Mouse (Mus musculus) G1E (cell line): Measurements from ENCODE around the gene Ssrp1. TPM values are rescaled to one million over a fixed set of nuclear protein-coding genes. Genes with fewer than 3 reads are reported as not detected.

Source experiments
- ATAC-seq: 2 replicates; pipeline ENCODE4 v1.8.0; 2016; ENCODE audit warnings: mild to moderate bottlenecking; ENCODE audit not compliant: insufficient number of reproducible peaks, poor library complexity, low FRiP score, severe bottlenecking; ENCODE audit errors: extremely low read depth
- DNase-seq: peaks from one replicate; pipeline ENCODE4 v3.0.0; 2012; ENCODE audit warnings: low spot score
- H3K27me3 ChIP-seq: 2 replicates; pipeline ENCODE4 v1.6.1; 2012; ENCODE audit warnings: mild to moderate bottlenecking, low read length, inconsistent platforms; ENCODE audit not compliant: insufficient read depth
- H3K36me3 ChIP-seq: replicated peaks from 2 replicates; pipeline ENCODE3; 2012; ENCODE audit warnings: mild to moderate bottlenecking, inconsistent platforms
- H3K4me1 ChIP-seq: 2 replicates; pipeline ENCODE4 v1.6.1; 2012; ENCODE audit warnings: low read depth, low read length, inconsistent platforms, mixed read lengths; ENCODE audit not compliant: insufficient read depth
- H3K4me3 ChIP-seq: 2 replicates; pipeline ENCODE4 v1.5.1; 2012; ENCODE audit warnings: low read depth, mild to moderate bottlenecking, inconsistent platforms, low read length, moderate library complexity, mixed read lengths
- H3K9me3 ChIP-seq: replicated peaks from 2 replicates; pipeline ENCODE4 v1.6.1; 2012; ENCODE audit warnings: inconsistent platforms
- CTCF ChIP-seq: IDR thresholded peaks from 2 replicates; pipeline ENCODE4 v1.5.1; 2012; ENCODE audit warnings: low read depth, low read length, inconsistent platforms, mixed read lengths
- GATA1 ChIP-seq: IDR thresholded peaks from 2 replicates; pipeline ENCODE4 v1.6.1; 2012; ENCODE audit warnings: borderline replicate concordance, low read length, inconsistent platforms, mixed read lengths
- GATA2 ChIP-seq: IDR thresholded peaks from 2 replicates; pipeline ENCODE4 v1.6.1; 2012; ENCODE audit warnings: low read depth, low read length, inconsistent platforms, borderline replicate concordance
- POLR2AphosphoS5 ChIP-seq: IDR thresholded peaks from 2 replicates; pipeline ENCODE4 v1.6.1; 2012; ENCODE audit warnings: low read depth, low read length, inconsistent platforms; ENCODE audit not compliant: insufficient replicate concordance
- TAL1 ChIP-seq: conservative IDR thresholded peaks from 2 replicates; pipeline ENCODE4 v1.6.1; 2012; ENCODE audit warnings: low read depth, low read length, inconsistent platforms, mixed read lengths
- polyA plus RNA-seq: library from polyadenylated mRNA; stranded (reverse); fragments of >175 nt; gene quantifications from 2 replicates; pipeline ENCODE4 v1.2.3, GENCODE M21; 2012
- total RNA-seq, 2 experiments: library from RNA; stranded (forward) in 1 of 2; stranded (reverse) in 1 of 2; fragments of 200-1000 nt in 1 of 2; fragments of >200 nt in 1 of 2; fragmentation: Nextera tagmentation in 1 of 2; gene quantifications; 2 replicates each; pipeline ENCODE4 v1.2.3; 2014 to 2017

Ssrp1 gene
- total and polyA plus RNA-seq, 3 experiments = 111 to 315 (median 168) TPM

GRCm38 (mm10) chr2:85066937-85067336 is 29.9 kb downstream of the Ssrp1 start:
- Histone ChIP-seq H3K4me1 (no peaks in the 10 kb centered on the region), H3K4me3 (no peak overlapping the region), H3K9me3 (no peaks in the 10 kb centered on the region), H3K36me3 (peaks cover 2% of the 10 kb centered on the region), H3K27me3 (peaks cover 19% of the 10 kb centered on the region)
- TF ChIP-seq POLR2AphosphoS5 = no peak
- TF ChIP-seq GATA2 = no peak
- TF ChIP-seq CTCF = no peak
- TF ChIP-seq TAL1 = no peak
- no peak for TF ChIP-seq GATA1
- ATAC-seq = no peak
- DNase-seq = no peak

- no peak for TF ChIP-seq GATA1
- no peak for TF ChIP-seq GATA2
- no peak for TF ChIP-seq CTCF
- TF ChIP-seq TAL1 = no peak
- no peak for TF ChIP-seq POLR2AphosphoS5
- peaks cover 19% of the 10 kb centered on the region for H3K27me3 ChIP-seq
- ATAC-seq = no peak
These were observed 31.0 kb downstream of the Ssrp1 start for GRCm38 (mm10) chr2:85067903-85068625.

DNA sequence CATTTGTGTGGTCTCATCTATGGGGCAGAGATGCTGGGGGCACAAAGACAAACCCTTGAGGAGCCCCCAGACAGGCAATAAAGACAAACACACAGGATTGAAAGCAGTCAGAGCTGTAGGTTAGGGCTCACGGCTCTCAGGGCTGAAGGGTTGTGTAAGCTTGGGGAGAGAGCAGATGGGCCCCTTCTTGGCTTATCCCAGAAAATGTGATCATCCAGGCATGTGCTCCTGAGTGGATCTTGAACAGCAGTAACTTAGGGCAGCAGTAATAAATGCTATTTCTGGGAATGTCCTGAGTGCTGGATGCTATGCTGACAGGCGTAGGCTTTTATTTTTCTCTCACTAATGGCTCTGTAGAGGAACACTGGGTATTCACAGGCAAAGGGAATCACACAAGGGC is 31.6 kb downstream of the Ssrp1 start:
- no peaks in the 10 kb centered on the region for H3K36me3 ChIP-seq

More at GRCm38 (mm10) chr2:85067903-85068625, 31.0 kb downstream of the Ssrp1 start:
- Histone ChIP-seq H3K4me1 (no peaks in the 10 kb centered on the region), H3K9me3 (no peaks in the 10 kb centered on the region), H3K4me3 (no peak overlapping the region), H3K36me3 (no peaks in the 10 kb centered on the region)
- DNase-seq = no peak

GRCm38 (mm10) chr2:85070086-85070485 is 33.1 kb downstream of the Ssrp1 start:
- Histone ChIP-seq H3K4me1 (no peaks in the 10 kb centered on the region), H3K4me3 (no peak overlapping the region), H3K36me3 (no peaks in the 10 kb centered on the region), H3K9me3 (no peaks in the 10 kb centered on the region), H3K27me3 (peaks cover 19% of the 10 kb centered on the region)
- no peak for ATAC-seq
- TF ChIP-seq GATA2 (no peak), POLR2AphosphoS5 (no peak), CTCF (no peak), TAL1 (no peak), GATA1 (no peak)
- DNase-seq = no peak

More for the DNA sequence above, 31.6 kb downstream of the Ssrp1 start:
- TF ChIP-seq GATA1 (no peak), GATA2 (no peak), POLR2AphosphoS5 (no peak), CTCF (no peak), TAL1 (no peak)
- H3K4me1 ChIP-seq = no peaks in the 10 kb centered on the region
- H3K9me3 ChIP-seq = no peaks in the 10 kb centered on the region
- DNase-seq (no peak), ATAC-seq (no peak)
- H3K27me3 ChIP-seq = peaks cover 19% of the 10 kb centered on the region
- no peak overlapping the region for H3K4me3 ChIP-seq

GRCm38 (mm10) chr2:85071921-85072320 is 34.9 kb downstream of the Ssrp1 start:
- ATAC-seq = no peak
- no peaks in the 10 kb centered on the region for H3K9me3 ChIP-seq
- peaks cover 17% of the 10 kb centered on the region for H3K27me3 ChIP-seq
- H3K4me1 ChIP-seq = no peaks in the 10 kb centered on the region
- TF ChIP-seq TAL1 = no peak
- TF ChIP-seq POLR2AphosphoS5 = no peak
- TF ChIP-seq GATA1 = no peak
- TF ChIP-seq CTCF = no peak
- H3K36me3 ChIP-seq = no peaks in the 10 kb centered on the region
- H3K4me3 ChIP-seq = no peak overlapping the region
- DNase-seq = no peak

GRCm38 (mm10) chr2:85073751-85074150 is 36.7 kb downstream of the Ssrp1 start:
- TF ChIP-seq TAL1 (no peak), POLR2AphosphoS5 (no peak), GATA2 (no peak), CTCF (no peak), GATA1 (no peak)
- Histone ChIP-seq H3K9me3 (no peaks in the 10 kb centered on the region), H3K27me3 (peaks cover 7% of the 10 kb centered on the region; the same call in 1 of the 2 replicates), H3K36me3 (no peaks in the 10 kb centered on the region), H3K4me3 (no peak overlapping the region), H3K4me1 (no peaks in the 10 kb centered on the region)
- ATAC-seq (no peak), DNase-seq (no peak)
